Mouse (Mus musculus): Measurements from ENCODE around the gene Crybg2.

DNA sequence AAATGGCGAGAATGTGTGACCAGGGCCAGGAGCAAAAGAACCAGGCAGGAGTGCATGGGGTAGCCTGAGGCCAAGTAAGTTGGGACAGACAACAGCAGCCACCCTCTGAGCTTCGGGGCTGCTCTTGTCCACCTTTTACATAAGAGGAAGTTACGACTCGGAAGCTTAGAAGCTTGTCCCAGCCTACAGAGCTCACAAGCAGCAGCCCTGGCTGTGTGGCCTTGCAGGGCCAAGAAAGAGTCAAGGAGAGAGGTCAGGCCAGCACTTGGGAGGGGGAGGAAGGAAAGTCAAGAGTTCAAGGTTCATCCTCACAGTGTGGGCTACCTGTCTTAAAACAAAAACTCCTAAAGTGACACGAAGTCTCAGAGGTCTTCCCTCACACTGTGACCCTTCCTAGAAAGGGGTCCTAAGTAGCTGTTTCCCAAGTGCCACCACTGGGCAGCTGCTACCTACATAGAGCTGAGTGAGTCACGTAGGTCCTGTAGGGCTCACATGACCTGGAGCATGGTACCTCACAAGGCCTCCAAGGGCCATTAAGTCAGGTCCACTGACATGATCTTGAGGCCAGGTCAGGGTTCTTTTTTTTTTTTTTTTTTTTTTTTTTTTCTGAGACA, 59.7 kb downstream of the Crybg2 start:
- no peak for TF ChIP-seq CTCF (IDR thresholded peaks at IDR 0.05)
- TF ChIP-seq EP300 (IDR thresholded peaks at IDR 0.05), result no peak

Data from lung, postnatal 0 days (tissue).